Mouse (Mus musculus) limb, embryonic 11.5 days (tissue): Measurements from ENCODE around the gene Phyh. TPM values are rescaled to one million over a fixed set of nuclear protein-coding genes. Genes with fewer than 3 reads are reported as not detected.

ENCODE experiments used
- ATAC-seq: fragments of 200-750 bp; cut with Nextera tagmentation; 2 replicates; pipeline ENCODE4 v1.8.0; 2017; ENCODE audit warnings: low read depth; ENCODE audit not compliant: insufficient number of reproducible peaks, low FRiP score, low TSS enrichment
- DNase-seq: peaks from one replicate; pipeline ENCODE4 v3.0.0-alpha.2; 2015; ENCODE audit warnings: low spot score
- H3K27ac ChIP-seq: fragments of 300-500 bp; sonication (generic); replicated peaks from 2 replicates; pipeline ENCODE4 v1.5.1; 2014; ENCODE audit warnings: low read depth, mild to moderate bottlenecking, low read length
- H3K27me3 ChIP-seq: fragments of 300-500 bp; sonication (generic); 2 replicates; pipeline ENCODE4 v1.6.1; 2014; ENCODE audit warnings: mild to moderate bottlenecking, low read length, mixed read lengths; ENCODE audit not compliant: control insufficient read depth, insufficient read depth
- H3K36me3 ChIP-seq: fragments of 300-500 bp; sonication (generic); 2 replicates; pipeline ENCODE4 v1.6.1; 2014; ENCODE audit warnings: mild to moderate bottlenecking, low read length, moderate library complexity, mixed read lengths; ENCODE audit not compliant: control insufficient read depth, insufficient read depth
- H3K4me1 ChIP-seq: fragments of 300-500 bp; sonication (generic); 2 replicates; pipeline ENCODE4 v1.6.1; 2014; ENCODE audit warnings: low read length, mixed read lengths; ENCODE audit not compliant: control insufficient read depth, insufficient read depth
- H3K4me2 ChIP-seq: fragments of 300-500 bp; sonication (generic); 2 replicates; pipeline ENCODE4 v1.6.1; 2014; ENCODE audit warnings: low read depth, mild to moderate bottlenecking, moderate library complexity; ENCODE audit not compliant: severe bottlenecking
- H3K4me3 ChIP-seq: fragments of 300-500 bp; sonication (generic); 2 replicates; pipeline ENCODE4 v1.5.1; 2014; ENCODE audit warnings: low read depth, low read length
- H3K9ac ChIP-seq: fragments of 300-500 bp; sonication (generic); 2 replicates; pipeline ENCODE4 v1.6.1; 2014; ENCODE audit warnings: mild to moderate bottlenecking, low read length
- H3K9me3 ChIP-seq: fragments of 300-500 bp; sonication (generic); 2 replicates; pipeline ENCODE4 v1.6.1; 2016; ENCODE audit warnings: low read length; ENCODE audit not compliant: control insufficient read depth
- WGBS: fragments of 180-500 bp; shearing (Covaris S2); extraction: QIAGEN DNeasy Blood & Tissue Kit; methylation state at CpG from one replicate; pipeline ENCODE4 v1.1.7; 2014; 5-methylcytosine and 5-hydroxymethylcytosine counted together
- polyA plus RNA-seq: library from polyadenylated mRNA; unstranded; fragments of >200 nt; fragmentation: Nextera tagmentation; extraction: Ambion mirVana; gene quantifications from 2 replicates; pipeline ENCODE4 v1.2.1, GENCODE M21; 2014

Phyh gene
- polyA plus RNA-seq, 1 experiment from 2014 or later = 48.4 TPM

- WGBS = 84% methylated on average over 8 of the region's 8 CpGs
- Histone ChIP-seq H3K4me1 (0 out of 2 replicates have a peak, but pooled peaks cover 4% of the 10 kb centered on the region), H3K9ac (no peak overlapping the region), H3K27me3 (no peaks in the 10 kb centered on the region), H3K27ac (no peak overlapping the region), H3K4me3 (no peak overlapping the region), H3K36me3 (peaks cover 9% of the 10 kb centered on the region), H3K4me2 (no peak overlapping the region), H3K9me3 (no peaks in the 10 kb centered on the region)
- ATAC-seq = no peak
- no peak for DNase-seq
These were observed 68.8 kb downstream of the Phyh start for GRCm38 (mm10) chr2:4987388-4988180.

Other genes with a start within 250 kb of the Phyh start
- gene Bend7, start 201.2 kb upstream of the Phyh start, polyA plus RNA-seq = 1.7 and 2.2 TPM in 2 replicates
- gene Sephs1, start 37.5 kb upstream of the Phyh start, polyA plus RNA-seq = 158 TPM in 2 replicates
- not detected in 2 replicates for gene Ucma, start 57.1 kb downstream of the Phyh start, polyA plus RNA-seq
- gene Mcm10, start 93.8 kb downstream of the Phyh start, polyA plus RNA-seq = 71.4 and 71.7 TPM in 2 replicates
- 6.6 and 7.8 TPM in 2 replicates for gene Optn, start 145.0 kb downstream of the Phyh start, polyA plus RNA-seq
- gene Ccdc3, start 218.8 kb downstream of the Phyh start, polyA plus RNA-seq = 1.6 and 2.3 TPM in 2 replicates